Mouse (Mus musculus) forebrain, embryonic 14.5 days (tissue): ENCODE data around the gene Gm49405. TPM values are rescaled to one million over a fixed set of nuclear protein-coding genes. Genes with fewer than 3 reads are reported as not detected.

ENCODE experiments used
- ATAC-seq: fragments of 200-750 bp; cut with Nextera tagmentation; 2 replicates; pipeline ENCODE4 v1.8.0; 2017; ENCODE audit warnings: mild to moderate bottlenecking, moderate library complexity
- DNase-seq: peaks from one replicate; pipeline ENCODE4 v3.0.0-alpha.2; 2015; ENCODE audit warnings: low spot score
- H3K27ac ChIP-seq: fragments of 300-500 bp; sonication (generic); 2 replicates; pipeline ENCODE4 v1.5.1; 2014; ENCODE audit warnings: low read depth, mild to moderate bottlenecking, control low read depth, low read length, moderate library complexity
- H3K27me3 ChIP-seq: fragments of 300-500 bp; sonication (generic); replicated peaks from 2 replicates; pipeline ENCODE4 v1.6.1; 2014; ENCODE audit warnings: low read length, control low read depth, mixed read lengths; ENCODE audit not compliant: control insufficient read depth, insufficient read depth
- H3K36me3 ChIP-seq: fragments of 300-500 bp; sonication (generic); 2 replicates; pipeline ENCODE4 v1.6.1; 2014; ENCODE audit warnings: low read length, control low read depth; ENCODE audit not compliant: control insufficient read depth, insufficient read depth
- H3K4me1 ChIP-seq: fragments of 300-500 bp; sonication (generic); 2 replicates; pipeline ENCODE4 v1.6.1; 2014; ENCODE audit warnings: antibody characterized with exemption, low read length, control low read depth; ENCODE audit not compliant: control insufficient read depth, insufficient read depth
- H3K4me2 ChIP-seq: fragments of 300-500 bp; sonication (generic); 2 replicates; pipeline ENCODE4 v1.6.1; 2014; ENCODE audit warnings: mild to moderate bottlenecking, control low read depth, low read length
- H3K4me3 ChIP-seq: fragments of 300-500 bp; sonication (generic); 2 replicates; pipeline ENCODE4 v1.5.1; 2014; ENCODE audit warnings: low read depth, low read length, control low read depth
- H3K9ac ChIP-seq: fragments of 300-500 bp; sonication (generic); 2 replicates; pipeline ENCODE4 v1.6.1; 2014; ENCODE audit warnings: mild to moderate bottlenecking, low read length, control low read depth, moderate library complexity
- H3K9me3 ChIP-seq: fragments of 300-500 bp; sonication (generic); replicated peaks from 2 replicates; pipeline ENCODE4 v1.6.1; 2016; ENCODE audit warnings: low read length, control low read depth, mixed read lengths; ENCODE audit not compliant: control insufficient read depth
- whole genome bisulfite sequencing: fragments of 180-500 bp; shearing (Covaris S2); extraction: QIAGEN DNeasy Blood & Tissue Kit; methylation state at CpG from one replicate; pipeline ENCODE4 v1.1.7; 2014; 5-methylcytosine and 5-hydroxymethylcytosine counted together
- polyA plus RNA-seq: library from polyadenylated mRNA; unstranded; fragments of >200 nt; fragmentation: Nextera tagmentation; extraction: Ambion mirVana; gene quantifications from 2 replicates; pipeline ENCODE4 v1.2.1, GENCODE M21; 2014

Gene Gm49405
- polyA plus RNA-seq, 1 experiment from 2014 or later: 2.2 TPM

DNA sequence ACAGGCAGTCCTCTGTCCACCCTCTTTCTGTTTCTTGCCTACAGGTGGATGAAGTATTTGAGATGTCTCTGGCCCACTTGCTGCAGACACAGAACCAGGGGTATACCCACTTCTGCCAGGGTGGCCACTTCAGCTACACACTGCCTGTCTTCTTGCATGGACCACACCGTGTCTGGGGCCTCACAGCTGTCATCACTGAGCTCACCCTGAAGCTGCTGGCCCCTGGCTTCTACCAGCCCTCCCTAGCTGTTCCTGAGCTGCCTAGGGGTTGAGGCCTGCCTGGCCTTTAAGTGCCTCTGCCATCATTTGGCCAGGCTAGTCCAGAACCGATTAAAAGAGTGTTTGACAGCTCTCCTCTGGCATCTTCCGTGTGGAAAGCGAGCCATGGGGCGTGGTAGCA lies 1.3 kb downstream of the Gm49405 start:
- WGBS: 96% methylated on average over 5 of the region's 5 CpGs
- H3K4me3 ChIP-seq: 0 out of 2 replicates have a peak overlapping the region, but pooled peaks have one; percentile 74

DNA sequence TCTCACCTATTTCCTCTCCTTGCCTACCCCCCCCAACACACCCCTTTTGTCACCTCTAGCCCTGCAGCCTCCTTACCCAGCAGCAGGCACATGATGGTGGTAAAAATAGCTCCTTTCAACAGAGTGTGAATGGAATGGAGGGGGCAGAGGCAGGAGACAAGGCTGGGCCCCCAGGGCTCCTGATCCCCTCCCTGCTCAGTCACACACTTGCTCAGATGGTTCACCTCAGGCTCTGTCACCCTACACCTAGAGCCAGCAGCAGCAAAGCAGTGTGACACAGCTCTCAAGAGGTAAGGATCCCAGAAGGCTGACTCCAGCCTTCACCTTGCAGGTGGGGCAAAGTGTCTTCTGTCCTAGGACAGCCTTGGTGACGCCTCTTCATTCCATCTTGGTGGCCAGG lies 2.7 kb downstream of the Gm49405 start, which contains the start of gene Doc2g:
Doc2g (plus strand) TSS at position 202 of the 400 bp plus-strand sequence.
- DNase-seq (no peak), ATAC-seq (no peak)
- peaks cover 29% of the 10 kb centered on the region for H3K36me3 ChIP-seq
- peaks cover 10% of the 10 kb centered on the region for H3K4me1 ChIP-seq
- no peak within 1 kb of the TSS for H3K4me2 ChIP-seq
- H3K27me3 ChIP-seq: no peaks in the 10 kb centered on the region
- H3K9me3 ChIP-seq: no peaks in the 10 kb centered on the region
- H3K9ac ChIP-seq: no peak within 1 kb of the TSS
- H3K4me3 ChIP-seq: no peak within 1 kb of the TSS
- H3K27ac ChIP-seq: no peak within 1 kb of the TSS
- 90% methylated on average over 1 of the region's 1 CpGs for WGBS

More for the DNA sequence above, 1.3 kb downstream of the Gm49405 start:
- no peak for DNase-seq
- H3K4me2 ChIP-seq: peak overlapping the region; percentile 91; the same call in 1 of the 2 replicates
- no peaks in the 10 kb centered on the region for H3K9me3 ChIP-seq
- no peak overlapping the region for H3K27ac ChIP-seq
- H3K4me1 ChIP-seq: peaks cover 10% of the 10 kb centered on the region
- no peak for ATAC-seq
- peak overlapping the region; percentile 91; the same call in 1 of the 2 replicates for H3K9ac ChIP-seq
- H3K27me3 ChIP-seq: no peaks in the 10 kb centered on the region
- H3K36me3 ChIP-seq: peaks cover 16% of the 10 kb centered on the region

DNA sequence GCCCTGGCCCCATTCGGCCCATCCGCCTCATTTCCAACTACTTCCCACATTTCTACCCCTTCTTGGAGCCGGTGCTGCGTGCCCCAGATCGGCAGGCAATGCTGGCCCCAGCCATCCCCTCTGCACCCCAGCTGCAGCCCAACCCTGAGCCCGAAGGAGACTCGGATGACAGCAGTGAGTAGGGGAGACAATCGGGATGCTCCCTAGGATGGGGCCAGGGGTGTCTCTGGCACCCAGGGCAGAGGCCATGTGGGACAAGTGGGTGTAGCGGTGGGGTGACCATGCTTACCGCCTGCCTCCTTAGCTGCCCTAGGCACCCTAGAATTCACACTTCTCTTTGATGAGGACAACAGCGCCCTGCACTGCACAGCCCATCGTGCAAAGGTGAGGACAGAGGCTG lies 3.2 kb downstream of the Gm49405 start:
- H3K4me3 ChIP-seq: no peak overlapping the region
- ATAC-seq: no peak
- WGBS: 80% methylated on average over 12 of the region's 12 CpGs

DNA sequence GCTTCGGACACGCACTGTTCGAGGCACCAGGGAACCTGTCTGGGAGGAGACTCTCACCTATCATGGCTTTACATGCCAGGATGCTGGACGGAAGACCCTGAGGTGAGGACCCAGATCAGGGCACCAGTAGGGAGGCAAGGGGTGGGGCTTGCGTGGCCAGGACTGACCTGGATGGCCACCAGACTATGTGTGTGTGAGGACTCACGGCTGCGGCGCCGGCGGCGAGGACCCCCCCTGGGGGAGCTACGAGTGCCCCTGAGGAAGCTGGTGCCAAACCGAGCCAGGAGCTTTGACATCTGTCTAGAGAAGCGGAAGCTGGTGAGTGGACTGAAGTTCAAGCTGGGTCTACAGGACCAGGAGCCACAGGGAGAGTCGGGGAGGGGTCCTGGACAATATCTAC lies 3.9 kb downstream of the Gm49405 start:
- Histone ChIP-seq H3K9me3 (no peaks in the 10 kb centered on the region), H3K4me1 (peaks cover 10% of the 10 kb centered on the region), H3K4me3 (no peak overlapping the region), H3K27me3 (no peaks in the 10 kb centered on the region), H3K36me3 (peaks cover 41% of the 10 kb centered on the region), H3K4me2 (no peak overlapping the region), H3K27ac (no peak overlapping the region), H3K9ac (no peak overlapping the region)
- WGBS: 87% methylated on average over 15 of the region's 15 CpGs
- no peak for ATAC-seq
- no peak for DNase-seq

More for the DNA sequence above, 3.2 kb downstream of the Gm49405 start:
- no peaks in the 10 kb centered on the region for H3K27me3 ChIP-seq
- H3K9me3 ChIP-seq: no peaks in the 10 kb centered on the region
- H3K27ac ChIP-seq: no peak overlapping the region
- DNase-seq: no peak
- H3K9ac ChIP-seq: no peak overlapping the region
- H3K4me2 ChIP-seq: no peak overlapping the region
- peaks cover 34% of the 10 kb centered on the region for H3K36me3 ChIP-seq
- H3K4me1 ChIP-seq: peaks cover 10% of the 10 kb centered on the region

DNA sequence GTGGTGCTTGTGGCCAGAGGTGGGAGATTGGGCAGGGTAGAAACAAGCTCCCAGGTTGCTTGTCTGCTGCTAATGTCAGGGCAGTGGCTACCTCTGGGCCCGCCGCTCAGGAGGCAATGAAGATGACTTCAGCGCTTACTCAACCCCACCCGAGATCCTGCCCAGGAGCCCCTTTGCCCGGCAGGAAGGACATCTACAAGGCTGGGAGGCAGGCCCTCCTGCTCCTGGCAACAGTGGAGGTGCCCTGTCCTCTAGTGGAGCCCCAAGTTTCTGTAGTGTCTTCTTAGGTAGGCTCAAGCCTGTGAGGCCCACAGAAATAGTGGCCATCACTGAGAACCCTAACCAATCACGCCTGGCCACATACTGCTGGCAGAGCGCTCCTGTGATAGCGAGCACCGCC lies 4.7 kb downstream of the Gm49405 start:
- DNase-seq (no peak), ATAC-seq (no peak)
- WGBS: 92% methylated on average over 9 of the region's 9 CpGs
- H3K9me3 ChIP-seq: no peaks in the 10 kb centered on the region
- peaks cover 49% of the 10 kb centered on the region for H3K36me3 ChIP-seq
- H3K27me3 ChIP-seq: no peaks in the 10 kb centered on the region
- no peak overlapping the region for H3K4me2 ChIP-seq
- no peak overlapping the region for H3K9ac ChIP-seq
- peaks cover 6% of the 10 kb centered on the region for H3K4me1 ChIP-seq
- no peak overlapping the region for H3K4me3 ChIP-seq
- no peak overlapping the region for H3K27ac ChIP-seq

DNA sequence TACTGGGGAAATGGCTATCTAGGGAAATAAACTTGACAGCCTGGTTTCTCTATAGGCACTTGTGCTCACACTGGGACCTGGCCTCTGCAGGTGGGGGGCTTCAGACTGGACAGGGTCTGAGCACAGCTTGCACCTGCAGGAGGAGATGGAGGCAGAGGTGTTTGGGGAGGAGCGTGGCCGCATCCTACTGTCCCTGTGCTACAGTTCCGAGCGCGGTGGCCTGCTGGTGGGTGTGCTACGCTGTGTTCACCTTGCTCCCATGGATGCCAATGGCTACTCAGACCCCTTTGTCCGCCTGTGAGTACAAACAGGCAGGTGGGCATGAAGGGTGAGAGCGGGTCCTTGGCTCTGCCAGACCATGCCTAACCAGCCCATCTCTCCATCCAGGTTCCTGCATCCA lies 5.5 kb downstream of the Gm49405 start:
- WGBS: 92% methylated on average over 8 of the region's 8 CpGs
- H3K9me3 ChIP-seq: no peaks in the 10 kb centered on the region
- ATAC-seq (no peak), DNase-seq (no peak)
- no peaks in the 10 kb centered on the region for H3K27me3 ChIP-seq
- H3K36me3 ChIP-seq: peaks cover 55% of the 10 kb centered on the region
- no peak overlapping the region for H3K9ac ChIP-seq
- no peak overlapping the region for H3K4me3 ChIP-seq
- no peak overlapping the region for H3K27ac ChIP-seq
- peaks cover 5% of the 10 kb centered on the region for H3K4me1 ChIP-seq
- no peak overlapping the region for H3K4me2 ChIP-seq

DNA sequence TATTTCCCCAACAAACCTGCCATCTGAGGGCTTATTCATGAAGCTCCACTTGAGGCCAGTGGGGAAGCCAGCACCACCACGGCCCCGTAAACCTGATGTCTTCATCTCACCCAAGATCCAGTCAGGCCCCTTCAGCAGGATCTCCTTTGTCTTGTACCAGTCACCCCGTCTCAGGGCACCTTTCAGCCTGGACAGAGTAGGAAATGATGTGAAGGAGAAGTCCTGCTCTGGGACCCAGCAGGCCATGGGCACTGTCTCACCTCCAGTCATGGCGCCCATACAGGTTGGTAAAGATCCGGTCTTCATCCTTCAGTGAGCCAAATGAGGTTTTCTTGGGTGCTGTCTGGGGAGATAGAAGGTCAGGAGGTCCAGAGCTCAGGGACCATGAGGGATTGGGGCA lies 10.7 kb downstream of the Gm49405 start:
- 90% methylated on average over 5 of the region's 5 CpGs for whole genome bisulfite sequencing

DNA sequence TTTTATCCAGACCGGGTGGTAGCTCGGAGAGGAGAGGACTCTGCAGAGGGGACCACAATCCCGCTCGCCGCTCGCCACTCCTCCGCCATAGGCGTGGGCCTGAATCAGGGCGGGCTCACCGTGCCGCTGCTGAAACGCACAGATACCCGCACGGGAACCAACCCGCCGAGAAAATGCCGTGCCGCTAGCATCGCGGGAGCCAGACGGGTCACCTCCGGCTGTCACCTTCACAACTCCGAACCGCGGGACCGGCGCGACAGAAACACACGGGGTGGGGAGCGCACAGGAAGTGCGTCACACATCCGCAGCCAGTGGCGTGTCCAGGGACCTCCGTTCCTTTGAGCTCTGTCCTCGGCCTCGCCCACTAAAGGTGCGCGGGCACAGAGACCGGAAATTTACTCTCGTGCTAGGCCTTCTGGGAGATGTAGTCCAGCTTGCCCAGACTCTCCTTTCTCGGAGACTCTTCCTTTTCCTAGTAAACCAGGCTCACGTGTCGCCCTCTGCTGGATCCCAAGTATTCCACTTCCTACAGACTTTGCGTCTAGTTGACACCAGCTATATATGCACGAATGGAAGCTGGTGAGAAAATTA lies 12.1 kb downstream of the Gm49405 start, which contains the start of gene Ndufv1:
Ndufv1 (minus strand) TSS at position 375 of the 591 bp plus-strand sequence.
- H3K9me3 ChIP-seq: no peaks in the 10 kb centered on the region
- peak; percentile 100 for DNase-seq
- no peaks in the 10 kb centered on the region; the same call in 1 of the 2 replicates for H3K4me1 ChIP-seq
- H3K4me3 ChIP-seq: peak within 1 kb of the TSS; percentile 87
- peak within 1 kb of the TSS; percentile 79 for H3K9ac ChIP-seq
- ATAC-seq: peak; percentile 100
- peaks cover 34% of the 10 kb centered on the region for H3K36me3 ChIP-seq
- peak within 1 kb of the TSS; percentile 77 for H3K4me2 ChIP-seq
- peak within 1 kb of the TSS; percentile 60; the same call in 1 of the 2 replicates for H3K27ac ChIP-seq
- under 1% methylated on average over 45 of the region's 45 CpGs for WGBS
- no peaks in the 10 kb centered on the region for H3K27me3 ChIP-seq

More for the DNA sequence above, 10.7 kb downstream of the Gm49405 start:
- Histone ChIP-seq H3K4me2 (no peak overlapping the region), H3K9me3 (no peaks in the 10 kb centered on the region), H3K4me1 (no peaks in the 10 kb centered on the region; the same call in 1 of the 2 replicates), H3K9ac (no peak overlapping the region), H3K27ac (no peak overlapping the region), H3K36me3 (peaks cover 49% of the 10 kb centered on the region), H3K27me3 (no peaks in the 10 kb centered on the region), H3K4me3 (no peak overlapping the region)
- no peak for DNase-seq
- no peak for ATAC-seq

DNA sequence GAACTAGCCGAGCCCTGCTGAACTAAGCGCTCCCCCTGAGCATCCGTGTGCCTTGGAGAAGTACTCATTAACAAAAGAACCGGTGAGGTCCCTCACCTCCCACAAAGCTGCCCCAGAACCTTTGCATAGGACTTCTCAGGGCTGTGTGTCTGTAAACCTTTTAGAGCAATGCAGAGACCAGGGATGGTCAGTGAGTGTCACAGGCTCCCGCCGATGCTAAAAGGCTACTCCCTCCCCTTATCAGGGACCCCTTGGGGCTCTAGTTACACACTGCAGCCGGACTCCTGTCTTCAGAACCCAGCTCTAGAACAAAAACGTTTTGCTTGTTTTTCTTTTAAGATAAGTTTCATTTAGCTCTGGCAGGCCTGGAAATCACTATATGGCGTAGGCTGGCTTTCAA lies 12.6 kb downstream of the Gm49405 start:
- Histone ChIP-seq H3K27me3 (no peaks in the 10 kb centered on the region), H3K27ac (no peak overlapping the region), H3K4me3 (peak overlapping the region; percentile 87), H3K36me3 (peaks cover 29% of the 10 kb centered on the region), H3K9ac (peak overlapping the region; percentile 29; the same call in 1 of the 2 replicates), H3K4me1 (no peaks in the 10 kb centered on the region; the same call in 1 of the 2 replicates), H3K4me2 (peak overlapping the region; percentile 41; the same call in 1 of the 2 replicates), H3K9me3 (no peaks in the 10 kb centered on the region)
- 25% methylated on average over 9 of the region's 9 CpGs for WGBS
- DNase-seq (no peak), ATAC-seq (no peak; the same call in 1 of the 2 replicates)
